Mouse (Mus musculus) heart, postnatal 0 days (tissue): Measurements from ENCODE around the gene Adnp. TPM values are rescaled to one million over a fixed set of nuclear protein-coding genes. Genes with fewer than 3 reads are reported as not detected.

Source experiments
- ATAC-seq: fragments of 200-750 bp; cut with Nextera tagmentation; 2 replicates; pipeline ENCODE4 v1.8.0; 2017; ENCODE audit warnings: low read depth, moderate number of reproducible peaks, moderate library complexity; ENCODE audit not compliant: insufficient read depth
- DNase-seq: peaks from one replicate; pipeline ENCODE4 v3.0.0-alpha.2; 2016; ENCODE audit warnings: low spot score
- H3K27ac ChIP-seq: fragments of 300-500 bp; sonication (generic); 2 replicates; pipeline ENCODE4 v1.5.1; 2014; ENCODE audit warnings: low read depth, mild to moderate bottlenecking
- H3K27me3 ChIP-seq: fragments of 300-500 bp; sonication (generic); 2 replicates; pipeline ENCODE4 v1.6.1; 2014; ENCODE audit warnings: low read length, mixed read lengths; ENCODE audit not compliant: control insufficient read depth, insufficient read depth
- H3K36me3 ChIP-seq: fragments of 300-500 bp; sonication (generic); replicated peaks from 2 replicates; pipeline ENCODE4 v1.6.1; 2014; ENCODE audit warnings: low read length, mixed read lengths; ENCODE audit not compliant: control insufficient read depth, insufficient read depth
- H3K4me1 ChIP-seq: fragments of 300-500 bp; sonication (generic); 2 replicates; pipeline ENCODE4 v1.6.1; 2014; ENCODE audit warnings: antibody characterized with exemption; ENCODE audit not compliant: control insufficient read depth, insufficient read depth
- H3K4me2 ChIP-seq: fragments of 300-500 bp; sonication (generic); 2 replicates; pipeline ENCODE4 v1.6.1; 2014; ENCODE audit warnings: low read depth, mild to moderate bottlenecking, low read length, moderate library complexity
- H3K4me3 ChIP-seq: fragments of 300-500 bp; sonication (generic); 2 replicates; pipeline ENCODE4 v1.5.1; 2014; ENCODE audit warnings: low read depth, low read length
- H3K9ac ChIP-seq: fragments of 300-500 bp; sonication (generic); replicated peaks from 2 replicates; pipeline ENCODE4 v1.6.1; 2014; ENCODE audit warnings: low read depth, low read length, mixed read lengths
- H3K9me3 ChIP-seq: fragments of 300-500 bp; sonication (generic); replicated peaks from 2 replicates; pipeline ENCODE4 v1.6.1; 2016; ENCODE audit warnings: low read length; ENCODE audit not compliant: control insufficient read depth
- CTCF ChIP-seq: IDR thresholded peaks from 2 replicates; pipeline ENCODE4 v1.5.1; 2016; ENCODE audit warnings: antibody characterized with exemption, control low read depth, low read depth
- EP300 ChIP-seq: IDR thresholded peaks from 2 replicates; pipeline ENCODE4 v1.6.1; 2016; ENCODE audit warnings: antibody characterized with exemption, low read depth
- WGBS: fragments of 180-500 bp; shearing (Covaris S2); extraction: QIAGEN DNeasy Blood & Tissue Kit; methylation state at CpG from one replicate; pipeline ENCODE4 v1.1.7; 2014; 5-methylcytosine and 5-hydroxymethylcytosine counted together
- polyA plus RNA-seq: library from polyadenylated mRNA; unstranded; fragments of >200 nt; fragmentation: Nextera tagmentation; extraction: Ambion mirVana; gene quantifications from 2 replicates; pipeline ENCODE4 v1.2.1, GENCODE M21; 2015
- total RNA-seq: library from RNA; depleted of rRNA; stranded (reverse); fragments of >200 nt; gene quantifications from 2 replicates; pipeline ENCODE4 v1.2.3, GENCODE M21; 2014; ENCODE audit warnings: low replicate concordance; rRNA removed

Adnp gene
- total RNA-seq (11.2 and 28.2 TPM in 2 replicates), polyA plus RNA-seq (1.4 and 2.4 TPM in 2 replicates)

GRCm38 (mm10) chr2:168206725-168207644, at the start of gene Adnp:
Gene Adnp, minus strand, starts transcription at chr2:168207112.
- Histone ChIP-seq H3K9ac (peak within 1 kb of the TSS; percentile 99), H3K27me3 (no peaks in the 10 kb centered on the region), H3K36me3 (peaks cover 31% of the 10 kb centered on the region), H3K4me3 (peak within 1 kb of the TSS; percentile 92), H3K4me1 (peaks cover 13% of the 10 kb centered on the region; the same call in 1 of the 2 replicates), H3K9me3 (no peaks in the 10 kb centered on the region), H3K4me2 (peak within 1 kb of the TSS; percentile 85), H3K27ac (peak within 1 kb of the TSS; percentile 98)
- DNase-seq (peak; percentile 97), ATAC-seq (peak; percentile 90)
- TF ChIP-seq CTCF (peak; percentile 81), EP300 (peak; percentile 97)
- whole genome bisulfite sequencing, result under 1% methylated on average over 58 of the region's 89 CpGs

- H3K9ac ChIP-seq, result no peak overlapping the region
- H3K9me3 ChIP-seq, result no peaks in the 10 kb centered on the region
- peaks cover 51% of the 10 kb centered on the region for H3K27me3 ChIP-seq
- TF ChIP-seq EP300, result no peak
- TF ChIP-seq CTCF, result no peak
- no peak overlapping the region for H3K4me2 ChIP-seq
- no peak overlapping the region for H3K4me3 ChIP-seq
- 72% methylated on average over 3 of the region's 3 CpGs for WGBS
- no peak overlapping the region for H3K27ac ChIP-seq
- H3K36me3 ChIP-seq, result no peaks in the 10 kb centered on the region
- no peak for ATAC-seq
- no peak for DNase-seq
- H3K4me1 ChIP-seq, result no peaks in the 10 kb centered on the region
Observed at GRCm38 (mm10) chr2:168256506-168256905, 49.6 kb upstream of the Adnp start.

- H3K4me2 ChIP-seq, result no peak overlapping the region
- DNase-seq (no peak), ATAC-seq (no peak)
- no peak overlapping the region for H3K4me3 ChIP-seq
- TF ChIP-seq EP300 (no peak), CTCF (no peak)
- H3K4me1 ChIP-seq, result no peaks in the 10 kb centered on the region
- H3K27ac ChIP-seq, result no peak overlapping the region
- H3K27me3 ChIP-seq, result peaks cover 41% of the 10 kb centered on the region
- H3K9ac ChIP-seq, result no peak overlapping the region
- H3K36me3 ChIP-seq, result no peaks in the 10 kb centered on the region
- H3K9me3 ChIP-seq, result no peaks in the 10 kb centered on the region
- 8% methylated on average over 7 of the region's 7 CpGs for WGBS
Observed at GRCm38 (mm10) chr2:168253822-168254221, 46.9 kb upstream of the Adnp start.

GRCm38 (mm10) chr2:168252639-168253292, 45.9 kb upstream of the Adnp start:
- no peak for ATAC-seq

GRCm38 (mm10) chr2:168250270-168250669, 43.4 kb upstream of the Adnp start:
- Histone ChIP-seq H3K36me3 (no peaks in the 10 kb centered on the region), H3K27ac (no peak overlapping the region), H3K4me3 (no peak overlapping the region), H3K4me2 (no peak overlapping the region), H3K27me3 (peaks cover 36% of the 10 kb centered on the region), H3K9me3 (no peaks in the 10 kb centered on the region), H3K9ac (no peak overlapping the region), H3K4me1 (no peaks in the 10 kb centered on the region)
- 17% methylated on average over 8 of the region's 8 CpGs for WGBS
- TF ChIP-seq CTCF, result peak; percentile 87
- no peak for TF ChIP-seq EP300
- ATAC-seq (peak; percentile 34; the same call in 1 of the 2 replicates), DNase-seq (peak; percentile 45)

More at GRCm38 (mm10) chr2:168252639-168253292, 45.9 kb upstream of the Adnp start:
- no peaks in the 10 kb centered on the region for H3K9me3 ChIP-seq
- H3K27ac ChIP-seq, result no peak overlapping the region
- TF ChIP-seq EP300 (no peak), CTCF (peak; percentile 47)
- no peaks in the 10 kb centered on the region for H3K4me1 ChIP-seq
- no peak overlapping the region for H3K4me3 ChIP-seq
- DNase-seq, result no peak
- H3K27me3 ChIP-seq, result peaks cover 41% of the 10 kb centered on the region
- WGBS, result 11% methylated on average over 16 of the region's 16 CpGs
- no peak overlapping the region for H3K9ac ChIP-seq
- H3K4me2 ChIP-seq, result no peak overlapping the region
- no peaks in the 10 kb centered on the region for H3K36me3 ChIP-seq
